Mouse (Mus musculus) granulocyte monocyte progenitor cell, adult 5-6 weeks (primary cell): ENCODE measurements around the gene Gzmk. TPM values are rescaled to one million over a fixed set of nuclear protein-coding genes. Genes with fewer than 3 reads are reported as not detected.

Experiments
- ATAC-seq: replicated peaks from 2 replicates; pipeline ENCODE4 v1.8.0; 2016; ENCODE audit warnings: mild to moderate bottlenecking, moderate TSS enrichment, inconsistent platforms; ENCODE audit not compliant: poor library complexity, severe bottlenecking
- total RNA-seq, 2 experiments: library from RNA; stranded (forward) in 1 of 2; stranded (reverse) in 1 of 2; fragments of 200-712, 200-1000 nt in 1 of 2; fragments of >200 nt in 1 of 2; fragmentation: Nextera tagmentation in 1 of 2; gene quantifications; 2 replicates each; pipeline ENCODE4 v1.2.3; 2014 to 2017

Gene Gzmk
- total RNA-seq, 2 experiments from 2014 or later, result not detected

- no peak for ATAC-seq
Measured at GRCm38 (mm10) chr13:113205346-113205745, 20.4 kb downstream of the Gzmk start.

GRCm38 (mm10) chr13:113203146-113203545 is 22.6 kb downstream of the Gzmk start:
- no peak for ATAC-seq

- no peak for ATAC-seq
Measured at GRCm38 (mm10) chr13:113202184-113202583, 23.5 kb downstream of the Gzmk start.

- no peak for ATAC-seq
Measured at GRCm38 (mm10) chr13:113201631-113202030, 24.1 kb downstream of the Gzmk start.

GRCm38 (mm10) chr13:113200726-113201125 is 25.0 kb downstream of the Gzmk start:
- ATAC-seq, result no peak

- ATAC-seq, result no peak
Measured at GRCm38 (mm10) chr13:113199331-113199730, 26.4 kb downstream of the Gzmk start.

- ATAC-seq, result peak; percentile 43
Measured at GRCm38 (mm10) chr13:113197872-113198502, 27.7 kb downstream of the Gzmk start.

GRCm38 (mm10) chr13:113196808-113197674 is 28.7 kb downstream of the Gzmk start:
- peak; percentile 85 for ATAC-seq

GRCm38 (mm10) chr13:113183720-113184119 is 42.0 kb downstream of the Gzmk start:
- ATAC-seq, result no peak

- no peak for ATAC-seq
Measured at GRCm38 (mm10) chr13:113183310-113183709, 42.4 kb downstream of the Gzmk start.

- no peak for ATAC-seq
Measured at GRCm38 (mm10) chr13:113174162-113174561, 51.5 kb downstream of the Gzmk start.

- ATAC-seq, result no peak
Measured at GRCm38 (mm10) chr13:113170256-113170655, 55.5 kb downstream of the Gzmk start.

- ATAC-seq, result peak; percentile 22; the same call in 1 of the 2 replicates
Measured at GRCm38 (mm10) chr13:113168018-113168534, 57.6 kb downstream of the Gzmk start.

- ATAC-seq, result no peak
Measured at GRCm38 (mm10) chr13:113164252-113165005, 61.3 kb downstream of the Gzmk start.

GRCm38 (mm10) chr13:113151556-113151955 is 74.2 kb downstream of the Gzmk start:
- ATAC-seq, result no peak

- ATAC-seq, result no peak
Measured at GRCm38 (mm10) chr13:113139597-113139996, 86.1 kb downstream of the Gzmk start.

GRCm38 (mm10) chr13:113129974-113130373 is 95.7 kb downstream of the Gzmk start:
- ATAC-seq, result no peak
